ENCODE assay signal across 8 mouse cellular contexts in genomic region chr2:92023362-92024273, GRCm38 (mm10). TPM values are rescaled to one million over a fixed set of nuclear protein-coding genes. Genes with fewer than 3 reads are reported as not detected.
DNase-seq lines count a peak whose midpoint lies in the region; ATAC-seq and TF ChIP-seq lines count a peak whose summit lies in the region.

No protein-coding gene starts in this region.

- TF ChIP-seq CTCF in MEL (IDR thresholded peaks at IDR 0.05 in 2 of 3, conservative IDR thresholded peaks at IDR 0.05 in 1 of 3; ENCODE audit: control insufficient read depth in 1 of 3, insufficient read depth in 1 of 3, low read depth in 2 of 3, low read length in 3 of 3, poor library complexity in 1 of 3, severe bottlenecking in 1 of 3), result peak in 2 of 3 experiments; percentile 47 to 57; a peak in 4 of 6 replicates
- 0 out of 2 replicates have a peak, but pooled peaks have one; percentile 45 for TF ChIP-seq CTCF in embryonic fibroblast, embryonic 13.5 days (IDR thresholded peaks at IDR 0.05; ENCODE audit: borderline replicate concordance, insufficient read depth, low read length)

- H3K4me1 ChIP-seq in erythroblast, embryonic 14.5 days (ENCODE audit: control insufficient read depth), result peaks cover 5% of the 10 kb centered on the region
- peaks cover 0 to 27% of the 10 kb centered on the region in 2 experiments; a peak in 2 of 4 replicates for H3K4me1 ChIP-seq in MEL (ENCODE audit: control insufficient read depth in 1 of 2, insufficient read depth in 2 of 2, low read length in 2 of 2)
- peaks cover 8% of the 10 kb centered on the region; the same call in 1 of the 2 replicates for H3K4me1 ChIP-seq in embryonic fibroblast, embryonic 13.5 days (ENCODE audit: control insufficient read depth, insufficient read depth, low read length)
- H3K4me1 ChIP-seq in limb, embryonic 14.5 days (ENCODE audit: control insufficient read depth, insufficient read depth, low read length), result peaks cover 26% of the 10 kb centered on the region
- H3K4me1 ChIP-seq in midbrain, embryonic 15.5 days, result peaks cover 13% of the 10 kb centered on the region

- WGBS in limb, embryonic 14.5 days, result 3% methylated on average over 41 of the region's 56 CpGs
- 6% methylated on average over 44 of the region's 56 CpGs for WGBS in midbrain, embryonic 15.5 days

- H3K79me2 ChIP-seq in MEL (ENCODE audit: control insufficient read depth, insufficient read depth, low read length, poor library complexity), result no peaks in the 10 kb centered on the region

- no peak overlapping the region for H3K27ac ChIP-seq in MEL (ENCODE audit: control insufficient read depth, low read depth, low read length)
- H3K27ac ChIP-seq in embryonic fibroblast, embryonic 13.5 days (ENCODE audit: insufficient read depth, low read length), result peak overlapping the region; percentile 76
- H3K27ac ChIP-seq in limb, embryonic 14.5 days (replicated peaks; ENCODE audit: low read depth, low read length), result peak overlapping the region; percentile 61
- H3K27ac ChIP-seq in midbrain, embryonic 15.5 days, result no peak overlapping the region

- no peak for TF ChIP-seq RAD21 in MEL (IDR thresholded peaks at IDR 0.05; ENCODE audit: low read depth, low read length)

- peak; percentile 40 for DNase-seq in MEL (ENCODE audit: low read depth, low spot score)
- DNase-seq in heart, postnatal 14 days, result peak; percentile 59 to 62
- DNase-seq in limb, embryonic 14.5 days (ENCODE audit: low spot score), result peak; percentile 49
- DNase-seq in c-Kit-positive CD71-positive TER-119-positive erythroid progenitor cells, embryonic 14.5 days (ENCODE audit: low spot score), result no peak

- no peaks in the 10 kb centered on the region for H3K9me3 ChIP-seq in erythroblast, embryonic 14.5 days (ENCODE audit: control insufficient read depth, low read length)
- H3K9me3 ChIP-seq in MEL (replicated peaks; ENCODE audit: insufficient read depth, low read length), result no peaks in the 10 kb centered on the region
- H3K9me3 ChIP-seq in limb, embryonic 14.5 days (ENCODE audit: control insufficient read depth, low read length), result no peaks in the 10 kb centered on the region
- H3K9me3 ChIP-seq in midbrain, embryonic 15.5 days, result no peaks in the 10 kb centered on the region

- no peaks in the 10 kb centered on the region for H3K36me3 ChIP-seq in erythroblast, embryonic 14.5 days (ENCODE audit: control insufficient read depth)
- peaks cover 0 to 12% of the 10 kb centered on the region in 2 experiments; a peak in 2 of 4 replicates for H3K36me3 ChIP-seq in MEL (ENCODE audit: control insufficient read depth in 1 of 2, insufficient read depth in 2 of 2, low read length in 2 of 2)
- H3K36me3 ChIP-seq in limb, embryonic 14.5 days (ENCODE audit: control insufficient read depth, insufficient read depth, low read length), result no peaks in the 10 kb centered on the region
- H3K36me3 ChIP-seq in midbrain, embryonic 15.5 days (replicated peaks), result no peaks in the 10 kb centered on the region

- intact Hi-C loops in heart, postnatal 14 days (cut with DNase I), result loop anchor here (5.0 kb wide), 1 partner anchor 34 kb away; no protein-coding TSS in a partner anchor

- no peak for TF ChIP-seq POLR2A in MEL (IDR thresholded peaks at IDR 0.05; ENCODE audit: control insufficient read depth in 1 of 2, insufficient read depth in 1 of 2, low read depth in 1 of 2, low read length in 2 of 2, poor library complexity in 1 of 2)
- peak; percentile 56; the same call in 1 of the 2 replicates for TF ChIP-seq POLR2A in embryonic fibroblast, embryonic 13.5 days (IDR thresholded peaks at IDR 0.05; ENCODE audit: low read depth, low read length)
- no peak for TF ChIP-seq POLR2A in limb, embryonic 14.5 days (IDR thresholded peaks at IDR 0.05; ENCODE audit: borderline replicate concordance, extremely low read depth, insufficient read depth, insufficient read length)

- no peak for ATAC-seq in erythroblast, adult 5-6 weeks (replicated peaks; ENCODE audit: low FRiP score, poor library complexity, severe bottlenecking)
- peak; percentile 39; the same call in 1 of the 2 replicates for ATAC-seq in limb, embryonic 14.5 days (ENCODE audit: low FRiP score, low read depth)
- ATAC-seq in midbrain, embryonic 15.5 days (replicated peaks), result 0 out of 2 replicates have a peak, but pooled peaks have one; percentile 35

- no peak for TF ChIP-seq EP300 in MEL (IDR thresholded peaks at IDR 0.05; ENCODE audit: low read depth in 1 of 2, low read length in 2 of 2)

- peaks cover 34% of the 10 kb centered on the region for H3K27me3 ChIP-seq in erythroblast, embryonic 14.5 days (ENCODE audit: control insufficient read depth)
- H3K27me3 ChIP-seq in MEL (ENCODE audit: control insufficient read depth in 1 of 2, insufficient read depth in 2 of 2, low read length in 2 of 2), result no peaks in the 10 kb centered on the region
- H3K27me3 ChIP-seq in limb, embryonic 14.5 days (ENCODE audit: control insufficient read depth, insufficient read depth, low read length), result no peaks in the 10 kb centered on the region; the same call in 1 of the 2 replicates
- peaks cover 14% of the 10 kb centered on the region for H3K27me3 ChIP-seq in midbrain, embryonic 15.5 days (replicated peaks)

- H3K4me2 ChIP-seq in limb, embryonic 14.5 days (replicated peaks; ENCODE audit: low read depth, low read length, severe bottlenecking), result peak overlapping the region; percentile 95
- peak overlapping the region; percentile 99 for H3K4me2 ChIP-seq in midbrain, embryonic 15.5 days

- H3K4me3 ChIP-seq in erythroblast, embryonic 14.5 days (replicated peaks), result peak overlapping the region; percentile 36
- H3K4me3 ChIP-seq in MEL (ENCODE audit: control insufficient read depth in 1 of 2, insufficient read depth in 1 of 2, low read depth in 2 of 2, low read length in 2 of 2), result peak overlapping the region; percentile 47 to 58; a peak in 3 of 4 replicates
- H3K4me3 ChIP-seq in embryonic fibroblast, embryonic 13.5 days (ENCODE audit: insufficient read depth, low read length), result peak overlapping the region; percentile 94
- peak overlapping the region; percentile 73 for H3K4me3 ChIP-seq in limb, embryonic 14.5 days (replicated peaks; ENCODE audit: low read length)
- peak overlapping the region; percentile 52 for H3K4me3 ChIP-seq in midbrain, embryonic 15.5 days

- H3K9ac ChIP-seq in MEL (ENCODE audit: control insufficient read depth, low read depth, low read length, poor library complexity, severe bottlenecking), result peak overlapping the region; percentile 38
- H3K9ac ChIP-seq in limb, embryonic 14.5 days (ENCODE audit: low read depth, low read length, severe bottlenecking), result peak overlapping the region; percentile 66
- H3K9ac ChIP-seq in midbrain, embryonic 15.5 days, result peak overlapping the region; percentile 53

TF ChIP-seq in MEL, 35 proteins besides CTCF, POLR2A, EP300 and RAD21 (continues in another document):
- TF ChIP-seq MXI1 (IDR thresholded peaks at IDR 0.05; ENCODE audit: low read depth, low read length) (no peak), BHLHE40 (IDR thresholded peaks at IDR 0.05; ENCODE audit: borderline replicate concordance, low read depth, low read length) (no peak), ELF1 (IDR thresholded peaks at IDR 0.05; ENCODE audit: low read depth, low read length) (no peak), MAZ (IDR thresholded peaks at IDR 0.05; ENCODE audit: low read depth, low read length) (no peak), KAT2A (conservative IDR thresholded peaks at IDR 0.05; ENCODE audit: low read depth, low read length) (no peak), ZKSCAN1 (IDR thresholded peaks at IDR 0.05; ENCODE audit: low read depth, low read length) (no peak), CHD1 (IDR thresholded peaks at IDR 0.05; ENCODE audit: low read depth, low read length) (no peak), MEF2A (IDR thresholded peaks at IDR 0.05; ENCODE audit: extremely low read depth, insufficient replicate concordance, low read depth, low read length, poor library complexity, severe bottlenecking) (no peak), TBP (IDR thresholded peaks at IDR 0.05; ENCODE audit: low read depth, low read length) (no peak), ZMIZ1 (IDR thresholded peaks at IDR 0.05; ENCODE audit: low read depth, low read length) (no peak), POLR2AphosphoS2 (IDR thresholded peaks at IDR 0.05; ENCODE audit: low read length) (no peak), MYB (IDR thresholded peaks at IDR 0.05; ENCODE audit: low read depth, low read length) (no peak), USF2 (IDR thresholded peaks at IDR 0.05; ENCODE audit: borderline replicate concordance in 1 of 2, insufficient read depth in 1 of 2, low read depth in 1 of 2, low read length in 2 of 2) (no peak), ZNF384 (IDR thresholded peaks at IDR 0.05; ENCODE audit: low read depth, low read length) (no peak), ZC3H11A (IDR thresholded peaks at IDR 0.05; ENCODE audit: low read depth, low read length) (no peak)

RNA-seq across cellular contexts. Expression of gene Creb3l1, which starts 0.7 kb away (rescaled TPM):
- 0.03 and 0.06 TPM in 2 replicates for polyA plus RNA-seq in erythroblast, embryonic 14.5 days (2012)
- 0.38 and 1.7 TPM in 2 replicates for total RNA-seq in erythroblast, adult 5-6 weeks (2015; ENCODE audit: low replicate concordance)
- 0.68 TPM in 1 of 2 replicates, not detected in the other for total RNA-seq in erythroblast, adult 5-6 weeks (2017; ENCODE audit: low replicate concordance)
- total RNA-seq in MEL (2012; rRNA removed), result 0.12 and 0.16 TPM in 2 replicates
- 1 to 10 TPM in 1 of 2 experiments, not detected in 1; 9.1 TPM for polyA plus RNA-seq in MEL (2012; ENCODE audit: insufficient read depth in 1 of 2, insufficient read length in 2 of 2, low read depth in 1 of 2, low replicate concordance in 2 of 2, missing spikeins in 1 of 2)
- 101 and 119 TPM in 2 replicates for polyA plus RNA-seq in embryonic fibroblast, embryonic 13.5 days (2011; ENCODE audit: insufficient read length, low read depth, missing spikeins)
- 1 to 10 TPM; 8.0 to 8.5 TPM for total RNA-seq in heart, postnatal 14 days (2021)
- polyA plus RNA-seq in limb, embryonic 14.5 days (2012; rRNA removed), result 28.5 and 35.0 TPM in 2 replicates
- 31.3 and 37.5 TPM in 2 replicates for polyA plus RNA-seq in limb, embryonic 14.5 days (2014; fragmentation: Nextera tagmentation; extraction: Ambion mirVana)
- 1.6 TPM in 2 replicates for polyA plus RNA-seq in midbrain, embryonic 15.5 days (2015; fragmentation: Nextera tagmentation; extraction: Ambion mirVana)

RNA-seq across cellular contexts. Expression of gene Dgkz, which starts 48.0 kb away (rescaled TPM):
- 6.0 and 8.4 TPM in 2 replicates for polyA plus RNA-seq in erythroblast, embryonic 14.5 days (2012)
- total RNA-seq in erythroblast, adult 5-6 weeks (2015; ENCODE audit: low replicate concordance), result 35.9 and 75.1 TPM in 2 replicates
- total RNA-seq in erythroblast, adult 5-6 weeks (2017; ENCODE audit: low replicate concordance), result 13.7 and 19.5 TPM in 2 replicates
- total RNA-seq in MEL (2012; rRNA removed), result 65.6 and 66.1 TPM in 2 replicates
- polyA plus RNA-seq in MEL (2012; ENCODE audit: insufficient read depth in 1 of 2, insufficient read length in 2 of 2, low read depth in 1 of 2, low replicate concordance in 2 of 2, missing spikeins in 1 of 2), result 100 to 1,000 TPM in 1 of 2 experiments, not detected in 1; 165 TPM
- 29.3 and 40.4 TPM in 2 replicates for polyA plus RNA-seq in embryonic fibroblast, embryonic 13.5 days (2011; ENCODE audit: insufficient read length, low read depth, missing spikeins)
- total RNA-seq in heart, postnatal 14 days (2021), result 10 to 100 TPM; 62.3 to 63.1 TPM
- polyA plus RNA-seq in limb, embryonic 14.5 days (2012; rRNA removed), result 97.1 and 109 TPM in 2 replicates
- polyA plus RNA-seq in limb, embryonic 14.5 days (2014; fragmentation: Nextera tagmentation; extraction: Ambion mirVana), result 40.4 and 42.4 TPM in 2 replicates
- 32.2 and 36.1 TPM in 2 replicates for polyA plus RNA-seq in midbrain, embryonic 15.5 days (2015; fragmentation: Nextera tagmentation; extraction: Ambion mirVana)

Comparison
In these comparisons a context has a peak if more than half of its experiments do, and no peak if none do; other contexts are left out.
1. H3K4me3 ChIP-seq: peak in every context shown above with its lines; median percentile 94 in embryonic fibroblast, embryonic 13.5 days; 73 in limb, embryonic 14.5 days; 52 in MEL; 52 in midbrain, embryonic 15.5 days; 36 in erythroblast, embryonic 14.5 days.
2. H3K27ac ChIP-seq: peak in embryonic fibroblast, embryonic 13.5 days (single experiment) and limb, embryonic 14.5 days (single experiment); none in MEL (single experiment) and midbrain, embryonic 15.5 days (single experiment).
3. Peak in every context shown above with its lines, with median percentiles within 50 percentile points of each other: H3K9ac ChIP-seq.